Mouse (Mus musculus) embryo, embryonic 10 days (tissue): ENCODE measurements around the gene Mlip.
"Not testable (repeated sequence)": the region's sequence is repeated elsewhere in the genome, so short reads cannot be mapped to it uniquely, and the experiment has no call there.

ENCODE experiments used
- DNase-seq: peaks from one replicate; pipeline ENCODE4 v3.0.0-alpha.2; 2015; ENCODE audit warnings: low spot score

The Mlip gene

DNA sequence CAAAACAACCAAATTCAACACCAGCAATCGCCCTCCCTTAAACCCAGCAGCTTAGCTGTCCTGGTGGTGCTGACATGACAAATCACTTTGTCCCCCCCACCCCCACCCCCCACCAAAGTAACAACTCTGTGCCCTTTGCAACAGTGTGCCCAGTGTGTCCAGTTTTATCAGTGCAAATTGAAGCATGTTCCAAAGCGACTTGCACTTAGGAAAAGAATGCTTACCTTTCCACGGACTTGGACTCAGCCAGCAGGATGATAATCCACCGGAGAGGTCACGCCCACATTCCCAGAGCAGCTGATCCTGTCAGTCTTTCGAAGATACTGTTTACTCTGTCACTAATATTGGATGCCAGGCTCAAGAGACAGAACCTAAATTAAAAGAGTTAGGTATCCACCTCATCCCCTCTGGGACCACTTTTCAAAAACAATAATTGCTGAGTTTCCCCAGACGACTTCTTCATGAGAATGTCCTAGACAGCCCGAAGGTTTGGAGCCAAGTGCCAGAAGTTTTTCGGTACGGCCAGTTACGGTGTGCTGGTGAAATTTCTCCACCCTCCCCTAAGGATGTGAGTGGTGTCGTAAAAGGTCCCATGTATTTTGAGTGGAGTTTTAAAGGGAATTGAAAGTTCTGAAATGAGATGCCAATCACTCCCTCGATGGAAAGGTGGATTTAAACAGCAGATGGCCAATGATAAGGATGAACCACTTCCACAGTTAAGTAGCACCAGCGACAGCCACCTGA lies at the start of gene Mlip:
TSS of gene Mlip (minus strand) at position 538 of the 744 bp plus-strand sequence.
- peak; percentile 19 for DNase-seq

DNA sequence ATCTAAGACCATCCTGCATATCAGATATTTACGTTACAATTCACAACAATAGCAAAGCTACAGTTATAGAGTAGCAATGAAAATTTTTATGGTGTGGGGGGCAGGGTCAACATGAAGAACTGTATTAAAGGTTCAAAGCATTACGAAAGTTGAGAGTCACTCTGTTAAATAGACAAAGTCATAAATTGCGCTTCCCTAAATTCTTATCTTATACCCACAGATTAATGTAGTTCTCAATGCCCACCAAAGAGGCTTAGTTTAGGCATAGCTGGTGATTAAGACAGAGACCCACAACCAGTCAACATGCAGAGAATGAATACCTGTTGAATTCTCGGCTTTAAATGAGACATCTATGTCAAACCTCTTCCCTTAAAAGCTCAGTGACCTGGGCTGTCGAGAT lies 47.0 kb upstream of the Mlip start:
- DNase-seq: no peak

DNA sequence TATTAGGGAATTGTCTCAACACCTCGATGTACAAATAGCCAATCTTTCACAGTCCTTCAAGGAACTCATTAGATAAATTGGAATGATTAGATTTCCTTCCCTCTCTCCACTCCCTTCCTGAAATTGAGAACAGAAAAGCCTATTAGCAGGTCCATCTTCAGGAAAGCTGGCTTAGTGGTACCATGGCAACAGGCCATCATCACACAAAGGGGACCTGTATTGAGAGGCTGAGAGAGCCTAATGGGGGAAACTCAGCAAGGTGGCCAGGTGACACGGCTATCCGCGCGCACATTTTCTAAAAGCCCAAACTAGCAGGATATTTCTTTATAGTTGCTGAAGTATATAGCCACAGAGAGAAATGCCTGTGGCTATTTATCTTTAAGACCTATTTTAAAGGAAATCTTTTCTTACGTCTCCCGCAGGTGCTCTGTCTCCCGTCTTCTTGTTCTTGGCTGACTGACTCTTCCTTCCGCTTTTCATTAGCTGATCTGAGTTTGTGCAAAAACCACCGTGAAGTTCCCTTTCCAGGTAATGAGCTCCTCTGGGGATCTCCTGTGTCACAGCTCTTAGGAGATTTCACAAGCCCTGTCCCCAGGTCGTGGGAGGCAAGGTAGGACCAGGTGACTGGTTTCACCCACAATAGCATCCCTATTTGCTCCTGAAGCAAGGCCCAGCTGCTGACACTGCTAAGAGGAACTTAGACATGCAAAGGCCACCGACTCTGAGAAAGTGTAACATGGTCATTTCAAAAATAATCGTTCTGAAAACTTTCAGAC lies 46.3 kb upstream of the Mlip start:
- DNase-seq: peak; percentile 43

DNA sequence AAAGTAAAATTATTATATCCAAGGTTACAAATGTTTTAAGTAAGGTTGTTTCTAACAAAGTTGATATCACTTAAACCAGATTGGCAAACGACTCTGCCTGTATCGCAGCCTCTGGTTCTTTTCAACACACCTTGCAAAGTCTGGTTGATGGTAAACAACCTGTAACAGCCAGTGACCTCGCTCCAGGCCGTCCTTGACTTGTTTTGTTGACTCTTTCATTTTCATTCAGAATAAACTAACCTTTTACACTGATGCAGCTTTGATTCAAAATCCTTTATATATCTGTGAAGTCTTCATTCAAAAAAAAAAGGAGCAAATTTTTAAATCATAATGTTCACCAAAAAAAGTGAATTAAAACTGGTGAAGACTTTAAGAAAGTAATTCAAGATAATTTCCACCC lies 44.3 kb upstream of the Mlip start:
- no peak for DNase-seq

DNA sequence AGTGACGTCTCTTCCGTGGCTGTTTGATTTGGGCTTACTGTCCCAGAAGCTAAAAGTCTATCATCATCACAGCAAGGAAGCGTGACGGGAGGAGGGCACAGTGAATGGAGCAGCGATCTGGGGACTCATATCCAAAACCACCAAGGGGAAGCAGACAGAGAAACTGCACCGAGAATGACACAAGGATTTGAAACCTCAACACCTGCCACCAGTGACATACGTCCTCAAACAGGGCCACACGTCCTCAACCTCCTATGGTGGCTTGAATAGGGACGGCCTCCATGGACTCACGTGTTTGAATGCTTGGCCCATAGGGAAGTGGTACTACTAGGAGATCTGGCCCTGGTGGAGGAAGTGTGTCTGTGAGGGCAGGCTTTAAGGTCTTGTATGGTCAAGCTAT lies 38.5 kb upstream of the Mlip start:
- DNase-seq: no peak

DNA sequence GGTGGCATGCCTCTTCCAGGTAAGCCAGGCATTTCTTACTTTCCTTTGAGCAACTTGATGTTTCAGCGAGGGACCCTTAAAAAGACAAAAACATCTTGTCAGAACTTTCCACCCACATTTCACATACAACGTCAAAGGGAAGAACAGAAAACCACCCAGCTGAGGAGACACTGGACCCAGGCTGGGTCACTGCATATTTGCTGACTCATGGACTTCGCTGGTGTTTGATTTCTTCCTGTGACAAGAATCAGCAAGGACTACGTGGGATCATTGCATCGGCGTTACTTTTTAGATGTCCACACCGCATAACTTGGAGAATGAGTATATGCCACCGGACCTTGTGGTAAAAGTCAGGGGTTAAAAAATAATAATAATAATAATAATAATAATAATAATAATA lies 36.2 kb upstream of the Mlip start:
- DNase-seq: no peak

DNA sequence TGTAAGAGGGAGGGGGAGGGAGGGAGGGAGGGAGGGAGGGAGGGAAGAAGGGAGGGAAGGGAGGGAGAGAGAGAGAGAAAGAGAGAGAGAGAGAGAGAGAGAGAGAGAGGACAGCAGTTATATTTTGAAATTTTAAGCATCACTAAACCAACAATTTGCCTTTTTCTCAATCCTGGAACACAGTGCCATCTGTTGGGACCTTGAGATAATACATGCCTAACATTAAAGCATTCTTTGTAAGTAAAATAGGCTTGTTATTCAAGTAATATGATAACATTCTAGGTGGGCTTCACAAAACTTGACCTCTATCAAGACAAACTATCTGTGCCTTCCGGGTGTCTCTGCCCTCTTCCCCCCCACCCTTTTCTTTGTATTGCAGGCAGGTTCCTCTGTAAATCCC lies 34.0 kb upstream of the Mlip start:
- peak; percentile 57 for DNase-seq

DNA sequence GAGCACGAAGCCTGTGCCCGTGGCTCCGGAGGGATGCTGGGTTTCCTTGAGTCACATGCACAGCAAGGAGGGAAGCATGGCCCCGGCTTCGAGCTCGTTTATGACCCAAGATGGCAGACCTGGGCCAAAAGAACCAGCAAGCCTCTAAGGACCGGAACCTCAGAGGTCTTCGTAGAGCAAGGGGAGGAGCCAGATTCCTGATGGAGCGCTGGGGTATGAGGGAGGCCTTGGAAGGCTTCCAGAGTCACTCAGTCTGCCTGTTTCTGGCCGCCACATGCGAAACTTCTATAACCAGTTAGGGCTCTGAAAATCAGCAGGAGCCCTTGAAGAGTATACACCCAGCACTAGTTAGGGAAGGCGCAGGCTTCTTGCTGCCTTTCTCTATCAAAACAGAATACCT lies 32.8 kb upstream of the Mlip start:
- DNase-seq: no peak

DNA sequence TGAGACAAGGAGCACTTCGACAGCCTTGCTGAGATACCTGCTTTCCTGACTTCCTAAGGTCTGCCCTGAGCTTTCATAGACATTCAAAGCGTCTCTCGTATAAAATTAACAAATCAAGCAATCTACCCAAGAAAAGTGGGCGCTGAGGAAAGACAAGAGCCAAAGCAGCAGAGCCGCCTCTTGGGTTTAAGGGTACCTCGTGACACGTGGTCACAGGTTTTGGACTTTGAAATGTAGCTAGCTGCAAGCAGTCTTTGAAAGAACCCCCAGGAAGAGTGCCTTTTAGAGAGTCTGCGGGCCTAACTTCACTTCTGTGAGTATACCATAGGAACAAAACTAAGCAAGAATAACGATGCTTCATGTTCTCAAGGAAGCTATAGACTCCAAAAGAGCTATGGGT lies 31.9 kb upstream of the Mlip start:
- no peak for DNase-seq

DNA sequence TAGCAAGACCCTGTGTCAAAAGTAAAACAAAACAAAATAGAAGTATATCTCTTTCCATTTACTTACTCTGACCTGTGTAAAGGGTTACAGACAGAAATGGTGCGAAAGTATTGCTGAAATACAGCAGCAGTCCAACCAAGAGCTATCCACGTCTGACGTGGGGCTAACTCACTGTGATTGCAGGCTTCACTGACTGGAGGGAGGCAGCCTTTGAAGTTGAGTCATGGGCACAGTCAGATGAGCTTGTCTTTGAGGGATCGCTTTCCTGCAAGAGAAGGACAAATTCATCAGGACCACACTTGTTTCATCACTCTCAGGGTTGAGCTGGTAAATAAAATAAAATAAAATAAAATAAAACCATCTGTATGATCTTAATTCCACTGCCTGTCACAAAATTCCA lies 31.2 kb upstream of the Mlip start:
- no peak for DNase-seq

DNA sequence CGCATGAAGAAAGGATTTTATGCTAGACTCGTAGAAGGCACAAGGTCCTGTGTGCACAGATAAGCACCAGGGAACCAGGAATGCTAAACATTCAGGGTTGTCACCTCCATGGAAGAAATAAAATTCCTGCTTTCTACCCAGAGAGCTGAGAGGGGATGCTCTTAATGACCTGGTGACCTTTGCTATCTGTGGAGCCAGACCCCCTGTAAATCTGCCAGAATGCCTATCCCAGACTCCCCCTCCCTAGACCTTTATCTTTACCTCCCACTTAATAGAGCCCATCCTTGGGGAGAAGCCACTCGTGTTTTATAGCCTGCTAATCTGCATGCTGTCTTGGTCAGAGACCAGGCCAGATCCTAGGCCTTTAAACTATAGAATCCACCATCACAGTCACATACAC lies 29.7 kb upstream of the Mlip start:
- DNase-seq: peak; percentile 27

DNA sequence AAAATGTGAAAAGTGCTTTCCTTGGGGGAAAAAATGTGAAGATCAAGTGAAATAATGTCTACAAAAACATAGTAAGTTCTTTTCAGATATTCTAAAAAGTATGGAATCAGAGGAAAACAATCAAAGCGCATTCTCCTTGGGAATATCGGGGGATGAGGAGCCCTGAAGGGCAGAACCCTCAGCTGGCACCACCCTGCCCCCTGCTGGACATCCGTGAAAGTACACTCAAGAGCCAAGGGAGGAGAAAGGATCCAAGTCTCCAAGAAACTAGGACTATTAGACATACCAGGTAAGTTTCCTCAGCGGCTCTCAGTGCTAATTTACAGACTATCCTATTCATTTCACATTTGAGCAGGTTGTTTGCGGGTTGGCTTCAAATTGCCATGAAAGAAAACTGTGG lies 28.8 kb upstream of the Mlip start:
- peak; percentile 84 for DNase-seq

DNA sequence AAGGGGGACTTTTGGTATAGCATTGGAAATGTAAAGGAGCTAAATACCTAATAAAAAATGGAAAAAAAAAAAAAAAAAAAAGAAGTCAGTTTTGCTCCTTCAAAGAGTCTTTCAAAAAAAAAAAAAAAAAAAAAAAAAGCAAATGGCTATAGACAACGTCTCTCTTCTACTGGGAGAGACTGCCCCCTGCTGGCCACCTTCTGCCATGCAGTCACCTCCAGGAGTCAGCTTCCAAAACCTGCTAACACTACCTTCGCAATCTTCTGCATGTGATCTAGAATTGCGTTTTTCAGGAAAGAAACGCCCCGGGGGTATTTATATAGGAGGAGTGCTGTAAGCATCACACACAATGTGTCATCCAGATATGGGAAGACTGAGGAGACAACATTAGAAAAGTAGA lies 26.9 kb upstream of the Mlip start:
- DNase-seq: peak; percentile 76

DNA sequence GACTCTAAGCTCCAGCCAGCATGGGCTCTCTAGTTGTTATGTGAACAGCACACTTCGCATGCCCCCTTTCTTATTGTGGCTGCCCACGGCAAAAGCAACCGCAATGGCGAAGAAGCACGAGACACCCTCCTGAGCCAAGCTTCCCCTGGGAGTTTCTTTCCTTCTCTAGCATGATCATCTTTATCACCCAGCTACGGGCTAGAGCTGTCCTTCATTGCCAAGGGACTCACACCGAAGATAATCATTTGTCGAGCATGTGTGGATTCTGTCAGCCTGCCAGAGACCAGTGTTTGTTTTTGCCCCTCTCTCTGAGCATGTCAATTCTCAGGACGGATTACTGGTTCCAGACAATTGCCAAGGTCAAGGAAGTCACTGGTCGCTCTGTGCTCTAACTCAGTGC lies 24.9 kb upstream of the Mlip start:
- peak; percentile 24 for DNase-seq

DNA sequence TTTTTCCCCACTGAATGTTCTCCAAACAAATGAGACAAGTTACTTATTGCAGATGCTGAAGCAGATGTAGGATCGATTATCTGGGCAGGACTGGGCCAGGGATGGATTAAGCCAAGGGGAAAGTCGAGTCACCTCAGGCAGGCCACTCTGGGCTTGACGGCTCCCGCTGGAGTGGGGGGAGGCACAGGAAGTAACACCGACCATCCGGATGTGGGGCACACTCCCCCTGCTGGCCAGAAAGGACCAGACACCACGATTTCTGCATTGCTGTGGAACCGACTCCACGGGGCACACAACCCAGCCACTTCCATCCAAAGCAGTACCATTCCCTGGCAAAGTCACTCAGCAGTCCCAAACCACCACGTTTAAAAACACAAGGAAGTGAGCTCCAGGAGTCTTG lies 24.3 kb upstream of the Mlip start:
- DNase-seq: peak; percentile 45

DNA sequence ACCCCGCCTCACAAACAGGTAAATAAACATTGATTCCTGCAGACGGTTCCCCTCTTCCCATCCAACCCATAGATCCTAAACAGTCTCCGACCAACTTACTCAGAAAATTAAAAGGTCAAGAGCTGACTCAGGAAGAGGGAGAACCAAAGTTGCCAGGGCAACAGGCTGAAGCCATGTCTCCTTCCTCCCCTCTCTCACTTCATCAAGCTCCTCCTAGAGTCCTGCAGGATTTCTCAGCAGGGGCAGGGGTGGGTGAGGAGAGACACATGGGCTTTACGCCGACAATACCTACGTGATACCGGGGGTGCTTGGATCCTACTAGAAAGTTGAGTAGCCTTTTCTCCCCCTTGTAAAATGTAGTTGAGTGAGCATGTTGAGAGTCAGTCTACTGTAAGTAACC lies 23.8 kb upstream of the Mlip start:
- no peak for DNase-seq

DNA sequence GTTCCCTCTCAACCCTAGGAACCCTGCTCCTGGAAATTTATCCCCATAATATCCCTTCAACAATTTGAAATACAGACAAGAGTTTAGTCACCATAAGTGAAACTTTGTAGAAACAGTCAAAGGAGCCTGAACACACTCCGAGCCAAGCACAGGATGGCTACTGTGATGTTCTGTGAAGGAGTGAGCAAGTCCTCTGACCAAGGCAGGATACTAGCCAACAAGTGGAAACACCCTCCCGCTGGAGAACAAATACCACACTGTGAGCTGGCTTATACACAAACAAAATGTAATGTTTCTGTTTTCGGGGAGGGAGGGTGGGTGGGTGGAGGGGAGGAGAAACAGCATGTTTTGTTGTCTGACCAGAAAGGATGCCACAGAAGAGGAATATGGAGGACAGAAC lies 17.9 kb upstream of the Mlip start:
- DNase-seq: no peak

DNA sequence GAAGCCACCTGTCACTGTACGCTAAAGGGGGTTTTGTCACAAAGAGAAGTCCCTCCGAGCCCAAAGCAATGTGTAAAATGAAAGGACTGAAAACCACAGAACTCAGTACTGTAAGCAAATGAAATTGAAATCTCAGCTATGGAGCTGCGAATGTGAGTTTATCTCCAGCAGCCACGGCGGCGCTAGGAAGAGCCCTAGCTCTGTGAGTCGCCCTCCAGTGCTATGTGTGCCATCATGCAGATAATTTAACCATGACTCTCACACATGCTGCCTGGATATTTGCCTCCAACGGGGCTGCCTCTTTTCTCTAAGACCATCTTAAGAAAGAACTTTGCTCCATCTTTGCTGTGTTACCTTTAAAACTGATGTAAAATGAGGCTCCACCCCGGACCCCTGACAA lies 16.5 kb upstream of the Mlip start:
- no peak for DNase-seq

DNA sequence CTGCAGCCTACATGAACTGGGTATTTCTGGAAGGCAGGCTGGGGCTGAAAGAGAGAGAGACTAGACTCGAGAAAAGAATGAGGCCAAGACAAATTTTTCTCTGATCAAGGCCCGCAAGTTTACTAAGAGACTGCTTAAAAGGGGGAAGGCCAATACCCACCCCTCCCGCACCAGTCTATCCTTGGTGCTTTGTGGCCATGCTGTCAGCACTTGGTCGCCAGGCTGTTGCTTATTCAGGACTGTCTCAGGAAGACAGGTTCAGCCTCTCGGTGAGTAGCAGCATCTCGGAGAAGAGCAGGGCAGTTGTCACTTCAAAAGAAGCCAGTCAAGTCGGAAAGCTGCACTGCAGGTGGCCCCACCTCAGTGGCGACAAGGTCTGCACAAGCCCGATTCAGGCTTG lies 11.9 kb upstream of the Mlip start:
- not testable (repeated sequence) for DNase-seq

DNA sequence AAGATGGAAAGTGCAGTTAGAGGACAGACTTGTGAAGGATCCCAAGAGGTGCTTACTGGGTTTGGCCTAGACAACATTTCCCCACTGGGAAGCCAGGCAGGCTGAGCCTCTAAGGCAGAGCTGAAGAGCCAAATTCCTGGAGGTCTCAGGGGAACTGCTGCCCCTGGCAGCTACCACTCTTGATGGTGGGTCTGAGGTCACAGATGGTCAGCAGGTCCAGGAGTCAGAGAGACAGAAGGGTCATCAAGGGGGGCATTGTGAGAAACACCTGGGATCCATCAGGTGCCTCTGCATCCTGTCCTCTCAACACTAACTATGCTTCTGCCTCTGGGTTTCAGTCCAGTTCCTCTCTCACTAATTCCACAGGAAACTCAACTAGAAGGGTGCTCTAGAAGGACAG lies 10.1 kb upstream of the Mlip start:
- DNase-seq: no peak

DNA sequence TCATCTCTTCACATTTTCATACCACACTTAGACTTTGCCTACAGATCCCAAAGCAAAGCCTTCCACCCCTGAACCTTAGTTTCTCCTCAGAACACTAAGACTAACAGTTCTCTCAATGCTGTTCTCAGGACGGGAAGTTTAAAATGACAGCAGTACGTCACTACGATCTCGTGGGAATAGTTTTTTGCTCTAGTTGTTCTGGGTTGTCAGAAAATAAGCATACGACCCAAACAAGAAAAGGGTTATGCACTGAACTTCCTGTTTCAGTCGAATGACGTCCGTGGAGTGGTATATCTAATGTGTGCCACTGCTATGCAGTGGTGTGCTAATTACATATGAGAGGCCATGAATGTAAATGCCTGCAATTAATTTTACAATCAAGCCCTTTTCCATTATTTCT lies 7.9 kb upstream of the Mlip start:
- DNase-seq: no peak

DNA sequence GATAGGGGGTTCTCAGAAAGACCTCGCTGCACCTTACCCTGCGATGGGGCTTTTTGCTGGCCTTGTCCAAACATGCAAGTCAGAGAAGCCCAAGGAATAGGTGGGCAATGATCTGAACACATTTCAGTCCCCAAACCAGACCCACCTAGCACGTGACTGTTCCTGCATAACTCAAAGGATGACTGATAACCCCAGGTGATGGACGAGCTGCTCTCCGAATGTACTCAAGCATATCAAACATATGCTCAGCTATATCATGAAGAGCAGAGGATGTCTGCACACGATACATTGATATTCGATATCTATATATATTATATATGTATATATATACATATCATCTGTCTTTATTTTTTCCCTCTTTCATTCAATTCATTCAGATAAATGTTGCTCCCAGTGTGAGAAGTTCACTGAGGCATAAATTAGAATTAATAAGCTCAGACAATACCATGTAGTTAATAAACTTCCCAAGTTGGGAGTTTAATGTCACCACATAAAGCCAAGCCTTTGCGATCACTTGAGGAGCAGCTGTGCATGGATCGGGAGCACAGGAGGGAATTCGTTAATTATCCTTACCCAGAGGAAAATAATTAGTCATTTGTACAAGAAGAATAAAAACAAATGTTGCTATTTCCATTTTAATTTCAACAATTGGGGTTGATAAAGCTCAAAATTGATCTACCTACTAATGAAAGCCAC lies 6.7 kb upstream of the Mlip start:
- no peak for DNase-seq

DNA sequence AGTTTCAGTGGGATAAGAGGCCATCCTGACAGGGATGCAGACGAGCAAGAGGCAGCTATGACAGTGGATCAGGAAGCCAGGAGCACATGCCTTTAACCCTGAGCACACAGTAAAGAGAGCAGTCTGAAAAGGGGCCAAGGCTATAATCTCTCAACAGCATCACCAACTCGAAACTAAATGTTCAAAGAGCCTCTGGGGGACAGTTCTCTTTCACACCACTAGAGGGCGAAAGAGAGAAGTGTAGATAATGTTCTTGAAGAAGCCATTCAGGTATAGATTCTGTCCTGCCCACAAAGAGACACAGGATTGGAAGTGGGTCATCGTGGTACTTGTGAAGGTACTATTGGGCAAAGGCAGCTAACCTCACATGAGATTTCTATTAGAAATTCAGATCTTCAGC lies 1.2 kb upstream of the Mlip start:
- no peak for DNase-seq
